Mouse (Mus musculus) megakaryocyte, embryonic 14.5 days (primary cell): Measurements from ENCODE around the gene Ppp1r9b.

ENCODE experiments used
- FLI1 ChIP-seq: IDR thresholded peaks from 2 replicates; pipeline ENCODE4 v1.6.1; 2012; ENCODE audit warnings: low read length, inconsistent platforms, mixed read lengths
- GATA1 ChIP-seq: IDR thresholded peaks from 3 replicates; pipeline ENCODE4 v1.6.1; 2012; ENCODE audit warnings: mixed read lengths, low read length, inconsistent platforms, borderline replicate concordance

DNA sequence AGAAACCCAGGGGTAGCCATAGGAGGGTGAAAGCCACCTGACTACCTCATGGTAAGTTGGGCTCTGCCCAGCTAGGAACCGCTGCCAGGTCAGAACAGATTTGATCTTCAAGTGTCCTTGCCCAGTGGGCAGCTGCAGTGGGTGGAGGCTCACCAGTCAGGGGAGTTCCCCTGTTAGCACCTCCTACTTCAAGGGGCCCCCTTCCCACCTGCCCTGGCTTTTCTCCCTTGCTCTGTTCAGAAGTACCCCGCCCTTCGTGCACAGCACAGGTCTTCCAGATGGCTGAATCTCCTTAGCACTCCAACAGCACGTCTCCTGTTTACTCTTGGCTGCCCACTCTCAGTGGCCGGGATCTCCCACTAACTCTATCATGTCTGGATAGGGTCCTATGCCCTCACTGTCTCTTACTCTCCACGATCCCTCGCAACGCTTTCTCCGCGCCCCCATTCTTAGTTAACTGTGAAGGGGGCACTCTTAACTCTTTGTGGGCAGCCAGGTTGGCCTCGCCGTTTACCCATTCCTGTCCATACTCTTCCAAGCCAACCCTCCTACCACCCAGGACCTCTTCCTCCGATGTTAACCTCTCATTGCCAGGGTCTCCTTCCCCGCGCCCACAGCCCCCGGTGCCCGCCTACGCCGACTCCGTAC is 49.8 kb downstream of the Ppp1r9b start:
- no peak for TF ChIP-seq GATA1
- no peak for TF ChIP-seq FLI1
